27 mouse cellular contexts compared by ENCODE assay signal in the genomic region with DNA sequence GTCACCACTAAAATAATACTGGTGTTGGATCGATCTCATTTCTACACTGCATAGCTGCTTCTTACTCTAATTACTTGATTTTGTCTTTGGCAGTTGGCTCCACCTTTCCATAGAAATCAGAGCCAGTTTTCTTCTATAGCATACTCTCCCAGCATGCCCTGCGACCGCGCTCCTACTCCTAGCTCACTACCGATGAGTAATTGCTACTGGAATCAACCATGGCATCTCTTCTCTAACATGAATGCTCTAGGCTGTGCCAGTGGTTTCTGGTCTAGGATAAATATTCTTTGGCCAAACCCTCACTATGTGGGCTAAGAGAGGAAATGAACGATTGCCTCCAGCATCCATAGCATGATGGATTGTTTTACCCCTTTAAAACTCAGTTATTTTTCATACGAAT. TPM values are rescaled to one million over a fixed set of nuclear protein-coding genes. Genes with fewer than 3 reads are reported as not detected.
DNase-seq lines count a peak whose midpoint lies in the region; ATAC-seq and TF ChIP-seq lines count a peak whose summit lies in the region.
"Had no signal": no experiment of that assay in that cellular context is flagged by ENCODE, and none has a peak within 500 bp of the region (broad histone marks: within the 10 kb centered on the region; RNA-seq: fewer than 3 reads in every experiment).

No protein-coding gene starts in this region.

- WGBS in hindbrain, embryonic 15.5 days = 83% methylated on average over 7 of the region's 7 CpGs
- WGBS in hindbrain, embryonic 13.5 days = 86% methylated on average over 7 of the region's 7 CpGs

- TF ChIP-seq POLR2A in CH12.LX (IDR thresholded peaks at IDR 0.05; ENCODE audit: low read depth, low read length) = no peak
- no peak for TF ChIP-seq POLR2A in embryonic fibroblast, embryonic 13.5 days (IDR thresholded peaks at IDR 0.05; ENCODE audit: low read depth, low read length)

- TF ChIP-seq CTCF in CH12.LX (conservative IDR thresholded peaks at IDR 0.05 in 1 of 2, IDR thresholded peaks at IDR 0.05 in 1 of 2; ENCODE audit: low read depth in 2 of 2, low read length in 2 of 2) = no peak
- TF ChIP-seq CTCF in embryonic fibroblast, embryonic 13.5 days (IDR thresholded peaks at IDR 0.05; ENCODE audit: borderline replicate concordance, insufficient read depth, low read length) = no peak

- H3K9me3 ChIP-seq in hindbrain, embryonic 15.5 days = no peaks in the 10 kb centered on the region
- no peaks in the 10 kb centered on the region for H3K9me3 ChIP-seq in hindbrain, embryonic 13.5 days
- H3K9me3 ChIP-seq in CH12.LX (replicated peaks; ENCODE audit: low read length) = no peaks in the 10 kb centered on the region
- H3K9me3 ChIP-seq: embryonic facial prominence, embryonic 12.5 days; forebrain, embryonic 10.5 days; heart, embryonic 15.5 days had no signal

- no peaks in the 10 kb centered on the region for H3K27me3 ChIP-seq in hindbrain, embryonic 15.5 days
- no peaks in the 10 kb centered on the region for H3K27me3 ChIP-seq in hindbrain, embryonic 13.5 days
- no peaks in the 10 kb centered on the region for H3K27me3 ChIP-seq in CH12.LX (replicated peaks)
- H3K27me3 ChIP-seq: embryonic facial prominence, embryonic 12.5 days; heart, embryonic 15.5 days had no signal

- H3K79me2 ChIP-seq in CH12.LX (replicated peaks; ENCODE audit: control insufficient read depth, extremely low read depth, insufficient read depth, poor library complexity, severe bottlenecking) = no peaks in the 10 kb centered on the region

- in situ Hi-C loops in CH12.LX (cut with MboI; ENCODE audit: low pct_ligation_motif_present, low pct_unique_long_range_greater_than_20kb, low sequenced_read_pairs) = no loop called here

- no peak overlapping the region; the same call in 1 of the 2 replicates for H3K4me2 ChIP-seq in hindbrain, embryonic 15.5 days
- H3K4me2 ChIP-seq in hindbrain, embryonic 13.5 days = no peak overlapping the region
- peak overlapping the region; percentile 74; the same call in 1 of the 2 replicates for H3K4me2 ChIP-seq in CH12.LX (ENCODE audit: insufficient read depth, low read depth, poor library complexity, severe bottlenecking)
- H3K4me2 ChIP-seq: embryonic facial prominence, embryonic 12.5 days; heart, embryonic 11.5 days had no signal

- H3K4me1 ChIP-seq in hindbrain, embryonic 15.5 days (replicated peaks) = no peaks in the 10 kb centered on the region
- no peaks in the 10 kb centered on the region for H3K4me1 ChIP-seq in hindbrain, embryonic 13.5 days (replicated peaks)
- peaks cover 2 to 18% of the 10 kb centered on the region in 2 experiments; a peak in 3 of 4 replicates for H3K4me1 ChIP-seq in CH12.LX (ENCODE audit: control insufficient read depth in 1 of 2, insufficient read depth in 2 of 2)
- H3K4me1 ChIP-seq in embryonic fibroblast, embryonic 13.5 days (ENCODE audit: control insufficient read depth, insufficient read depth, low read length) = peaks cover 7% of the 10 kb centered on the region
- H3K4me1 ChIP-seq: embryonic facial prominence, embryonic 12.5 days; heart, embryonic 15.5 days had no signal

- H3K4me3 ChIP-seq in hindbrain, embryonic 15.5 days = no peak overlapping the region
- H3K4me3 ChIP-seq in hindbrain, embryonic 13.5 days = no peak overlapping the region
- H3K4me3 ChIP-seq in CH12.LX (replicated peaks in 1 of 3; ENCODE audit: low read depth in 2 of 3, low read length in 2 of 3, poor library complexity in 1 of 3) = no peak overlapping the region
- no peak overlapping the region for H3K4me3 ChIP-seq in embryonic fibroblast, embryonic 13.5 days (ENCODE audit: insufficient read depth, low read length)
- H3K4me3 ChIP-seq: embryonic facial prominence, embryonic 12.5 days; forebrain, embryonic 10.5 days; gastrocnemius, adult 2 months; heart, adult 2 months; heart, embryonic 15.5 days had no signal

- H3K36me3 ChIP-seq in hindbrain, embryonic 15.5 days = no peaks in the 10 kb centered on the region
- H3K36me3 ChIP-seq in hindbrain, embryonic 13.5 days = no peaks in the 10 kb centered on the region
- no peaks in the 10 kb centered on the region for H3K36me3 ChIP-seq in CH12.LX (replicated peaks in 1 of 2; ENCODE audit: control insufficient read depth in 1 of 2, insufficient read depth in 1 of 2, low read length in 1 of 2)
- H3K36me3 ChIP-seq: embryonic facial prominence, embryonic 12.5 days; forebrain, embryonic 10.5 days; heart, embryonic 15.5 days had no signal

- H3K9ac ChIP-seq in hindbrain, embryonic 15.5 days = no peak overlapping the region
- no peak overlapping the region for H3K9ac ChIP-seq in hindbrain, embryonic 13.5 days
- H3K9ac ChIP-seq in CH12.LX (ENCODE audit: insufficient read depth, low read depth) = no peak overlapping the region
- H3K9ac ChIP-seq: embryonic facial prominence, embryonic 12.5 days; heart, embryonic 15.5 days had no signal

- H3K27ac ChIP-seq in hindbrain, embryonic 15.5 days (replicated peaks) = no peak overlapping the region
- H3K27ac ChIP-seq in hindbrain, embryonic 13.5 days = no peak overlapping the region
- no peak overlapping the region for H3K27ac ChIP-seq in CH12.LX (ENCODE audit: insufficient read depth, low read depth)
- H3K27ac ChIP-seq in embryonic fibroblast, embryonic 13.5 days (ENCODE audit: insufficient read depth, low read length) = peak overlapping the region; percentile 70; the same call in 1 of the 2 replicates
- H3K27ac ChIP-seq: embryonic facial prominence, embryonic 12.5 days; forebrain, embryonic 10.5 days; gastrocnemius, adult 2 months; heart, adult 2 months; heart, embryonic 15.5 days had no signal

- DNase-seq in 3T3-L1 (ENCODE audit: low read depth, low spot score) (peak; percentile 21), CH12.LX (ENCODE audit: extremely low read depth) (no peak)
- DNase-seq in thymus, postnatal 36 days = no peak
- DNase-seq in right cerebral cortex, postnatal 10 days (ENCODE audit: low spot score in 2 of 2) = no peak
- DNase-seq: adrenal gland, adult 2 months; adrenal gland, postnatal 25 days; cerebellum, adult 11 months; cerebellum, adult 8-10 months; gastrocnemius, adult 2 months; gastrocnemius, postnatal 36 days; heart, adult 2 months; kidney, adult 11 months had no signal

- no peak for TF ChIP-seq EP300 in CH12.LX (IDR thresholded peaks at IDR 0.05; ENCODE audit: low read length)

- peak; percentile 68 for ATAC-seq in hindbrain, embryonic 15.5 days (ENCODE audit: low FRiP score, low read depth)
- ATAC-seq in hindbrain, embryonic 13.5 days (ENCODE audit: low FRiP score) = no peak
- ATAC-seq in activated CD4-positive, CD25-positive, alpha-beta regulatory T cell, adult 4 months = no peak

- dilution Hi-C loops in CH12.LX (cut with MboI; ENCODE audit: extremely low pct_ligation_motif_present, extremely low pct_unique_long_range_greater_than_20kb, low sequenced_read_pairs) = no loop called here

- TF ChIP-seq RAD21 in CH12.LX (IDR thresholded peaks at IDR 0.05; ENCODE audit: low read depth, low read length) = no peak

RNA-seq across cellular contexts. Expression of gene Rgsl1, which starts 2.5 kb away (rescaled TPM):
- 0.09 and 0.26 TPM in 2 replicates for polyA plus RNA-seq in hindbrain, embryonic 15.5 days (2015; fragmentation: Nextera tagmentation; extraction: Ambion mirVana)
- 0.08 and 0.26 TPM in 2 replicates for polyA plus RNA-seq in hindbrain, embryonic 13.5 days (2015; fragmentation: Nextera tagmentation; extraction: Ambion mirVana)
- total RNA-seq in CH12.LX (2012; rRNA removed) (not detected in 2 replicates), CH12.LX (2014; rRNA removed) (not detected in 2 replicates)
- polyA plus RNA-seq in CH12.LX (2012; ENCODE audit: insufficient read length, low read depth) = 0.10 and 0.20 TPM in 2 replicates
- not detected in 2 replicates for polyA plus RNA-seq in embryonic fibroblast, embryonic 13.5 days (2011; ENCODE audit: insufficient read length, low read depth, missing spikeins)
- not detected for polyA plus RNA-seq in activated CD4-positive, CD25-positive, alpha-beta regulatory T cell, adult 4 months (2017; shearing (Covaris generic))
- total RNA-seq: common myeloid progenitor, adult 5-6 weeks; heart, adult 2 months; heart, postnatal 14 days; hematopoietic stem cell, adult 5-6 weeks; MEL had no signal
- polyA plus RNA-seq: forebrain, embryonic 10.5 days; heart, adult 2 months; heart, embryonic 11.5 days; heart, embryonic 15.5 days had no signal

RNA-seq across cellular contexts. Expression of gene Teddm1b, which starts 27.7 kb away (rescaled TPM):
- polyA plus RNA-seq in hindbrain, embryonic 15.5 days (2015; fragmentation: Nextera tagmentation; extraction: Ambion mirVana) = 0.45 and 1.0 TPM in 2 replicates
- 0.63 and 0.87 TPM in 2 replicates for polyA plus RNA-seq in hindbrain, embryonic 13.5 days (2015; fragmentation: Nextera tagmentation; extraction: Ambion mirVana)
- total RNA-seq in CH12.LX (2012; rRNA removed) (0.04 TPM in 1 of 2 replicates, not detected in the other), CH12.LX (2014; rRNA removed) (not detected in 2 replicates)
- 0.10 TPM in 1 of 2 replicates, not detected in the other for polyA plus RNA-seq in CH12.LX (2012; ENCODE audit: insufficient read length, low read depth)
- not detected in 2 replicates for polyA plus RNA-seq in embryonic fibroblast, embryonic 13.5 days (2011; ENCODE audit: insufficient read length, low read depth, missing spikeins)
- polyA plus RNA-seq in activated CD4-positive, CD25-positive, alpha-beta regulatory T cell, adult 4 months (2017; shearing (Covaris generic)) = under 1 TPM in 1 of 2 experiments, not detected in 1; 0.17 TPM
- total RNA-seq: adrenal gland, adult 2 months; adrenal gland, postnatal 25 days; common myeloid progenitor, adult 5-6 weeks; gastrocnemius, adult 2 months; gastrocnemius, postnatal 36 days; heart, adult 2 months; heart, postnatal 14 days; hematopoietic stem cell, adult 5-6 weeks; MEL had no signal
- polyA plus RNA-seq: adrenal gland, adult 2 months; heart, adult 2 months had no signal

RNA-seq across cellular contexts. Expression of gene Teddm1a, which starts 45.1 kb away (rescaled TPM):
- polyA plus RNA-seq in hindbrain, embryonic 15.5 days (2015; fragmentation: Nextera tagmentation; extraction: Ambion mirVana) = not detected in 2 replicates
- polyA plus RNA-seq in hindbrain, embryonic 13.5 days (2015; fragmentation: Nextera tagmentation; extraction: Ambion mirVana) = not detected in 2 replicates
- total RNA-seq in CH12.LX (2012; rRNA removed) (not detected in 2 replicates), CH12.LX (2014; rRNA removed) (not detected in 2 replicates)
- not detected in 2 replicates for polyA plus RNA-seq in CH12.LX (2012; ENCODE audit: insufficient read length, low read depth)
- polyA plus RNA-seq in embryonic fibroblast, embryonic 13.5 days (2011; ENCODE audit: insufficient read length, low read depth, missing spikeins) = not detected in 2 replicates
- under 1 TPM in 1 of 2 experiments, not detected in 1; 0.48 TPM for polyA plus RNA-seq in activated CD4-positive, CD25-positive, alpha-beta regulatory T cell, adult 4 months (2017; shearing (Covaris generic))
- total RNA-seq: adrenal gland, adult 2 months; adrenal gland, postnatal 25 days; common myeloid progenitor, adult 5-6 weeks; gastrocnemius, adult 2 months; gastrocnemius, postnatal 36 days; heart, adult 2 months; heart, postnatal 14 days; hematopoietic stem cell, adult 5-6 weeks; MEL had no signal
- polyA plus RNA-seq: adrenal gland, adult 2 months; embryonic facial prominence, embryonic 12.5 days; forebrain, embryonic 10.5 days; forebrain, embryonic 14.5 days; heart, adult 2 months; heart, embryonic 11.5 days; heart, embryonic 15.5 days; intestine, embryonic 14.5 days; Patski had no signal

RNA-seq across cellular contexts. Expression of gene Glul, which starts 53.3 kb away (rescaled TPM):
- polyA plus RNA-seq in hindbrain, embryonic 15.5 days (2015; fragmentation: Nextera tagmentation; extraction: Ambion mirVana) = 214 and 219 TPM in 2 replicates
- polyA plus RNA-seq in hindbrain, embryonic 13.5 days (2015; fragmentation: Nextera tagmentation; extraction: Ambion mirVana) = 150 and 164 TPM in 2 replicates
- 22.6 and 23.0 TPM in 2 replicates for total RNA-seq in CH12.LX (2012; rRNA removed)
- total RNA-seq in CH12.LX (2014; rRNA removed) = 49.1 and 51.1 TPM in 2 replicates
- polyA plus RNA-seq in CH12.LX (2012; ENCODE audit: insufficient read length, low read depth) = 45.2 and 58.7 TPM in 2 replicates
- 19.1 and 20.6 TPM in 2 replicates for polyA plus RNA-seq in embryonic fibroblast, embryonic 13.5 days (2011; ENCODE audit: insufficient read length, low read depth, missing spikeins)
- polyA plus RNA-seq in activated CD4-positive, CD25-positive, alpha-beta regulatory T cell, adult 4 months (2017; shearing (Covaris generic)) = 10 to 100 TPM; 28.1 to 28.9 TPM

RNA-seq across cellular contexts. Expression of gene Teddm2, which starts 53.6 kb away (rescaled TPM):
- 1.6 TPM in 2 replicates for polyA plus RNA-seq in hindbrain, embryonic 15.5 days (2015; fragmentation: Nextera tagmentation; extraction: Ambion mirVana)
- 0.96 and 1.3 TPM in 2 replicates for polyA plus RNA-seq in hindbrain, embryonic 13.5 days (2015; fragmentation: Nextera tagmentation; extraction: Ambion mirVana)
- total RNA-seq in CH12.LX (2012; rRNA removed) (0.04 TPM in 1 of 2 replicates, not detected in the other), CH12.LX (2014; rRNA removed) (not detected in 2 replicates)
- polyA plus RNA-seq in CH12.LX (2012; ENCODE audit: insufficient read length, low read depth) = not detected in 2 replicates
- not detected in 2 replicates for polyA plus RNA-seq in embryonic fibroblast, embryonic 13.5 days (2011; ENCODE audit: insufficient read length, low read depth, missing spikeins)
- under 1 TPM; 0.29 to 0.54 TPM for polyA plus RNA-seq in activated CD4-positive, CD25-positive, alpha-beta regulatory T cell, adult 4 months (2017; shearing (Covaris generic))
